Mouse (Mus musculus): ENCODE measurements around the gene Sfxn3. TPM values are rescaled to one million over a fixed set of nuclear protein-coding genes. Genes with fewer than 3 reads are reported as not detected.

Sfxn3 gene
- total and polyA plus RNA-seq, 3 experiments, result 5.0 to 10.6 TPM; not detected in 1

- Histone ChIP-seq H3K27ac (ENCODE audit: control insufficient read depth, low read depth, low read length) (no peak overlapping the region), H3K27me3 (ENCODE audit: control insufficient read depth in 1 of 2, insufficient read depth in 2 of 2, low read length in 2 of 2) (no peaks in the 10 kb centered on the region), H3K9me3 (replicated peaks; ENCODE audit: insufficient read depth, low read length) (no peaks in the 10 kb centered on the region), H3K9ac (ENCODE audit: control insufficient read depth, low read depth, low read length, poor library complexity, severe bottlenecking) (no peak overlapping the region), H3K36me3 (ENCODE audit: control insufficient read depth in 1 of 2, insufficient read depth in 2 of 2, low read length in 2 of 2) (peaks cover 0 to 2% of the 10 kb centered on the region in 2 experiments; a peak in 1 of 4 replicates), H3K4me1 (ENCODE audit: control insufficient read depth in 1 of 2, insufficient read depth in 2 of 2, low read length in 2 of 2) (peaks cover 0 to 4% of the 10 kb centered on the region in 2 experiments; a peak in 1 of 4 replicates), H3K4me3 (ENCODE audit: control insufficient read depth in 1 of 2, insufficient read depth in 1 of 2, low read depth in 2 of 2, low read length in 2 of 2) (no peak overlapping the region), H3K79me2 (ENCODE audit: control insufficient read depth, insufficient read depth, low read length, poor library complexity) (no peaks in the 10 kb centered on the region)
- DNase-seq (ENCODE audit: low read depth, low spot score), result no peak
- no peak for TF ChIP-seq ZKSCAN1 (IDR thresholded peaks at IDR 0.05; ENCODE audit: low read depth, low read length)
These were observed 21.2 kb upstream of the Sfxn3 start for GRCm38 (mm10) chr19:45025937-45026568.

- Histone ChIP-seq H3K27me3 (ENCODE audit: control insufficient read depth in 1 of 2, insufficient read depth in 2 of 2, low read length in 2 of 2) (no peaks in the 10 kb centered on the region), H3K79me2 (ENCODE audit: control insufficient read depth, insufficient read depth, low read length, poor library complexity) (no peaks in the 10 kb centered on the region), H3K27ac (ENCODE audit: control insufficient read depth, low read depth, low read length) (no peak overlapping the region), H3K9me3 (replicated peaks; ENCODE audit: insufficient read depth, low read length) (no peaks in the 10 kb centered on the region), H3K4me1 (ENCODE audit: control insufficient read depth in 1 of 2, insufficient read depth in 2 of 2, low read length in 2 of 2) (peaks cover 2 to 12% of the 10 kb centered on the region in 2 experiments; a peak in 3 of 4 replicates), H3K4me3 (ENCODE audit: control insufficient read depth in 1 of 2, insufficient read depth in 1 of 2, low read depth in 2 of 2, low read length in 2 of 2) (no peak overlapping the region), H3K36me3 (ENCODE audit: control insufficient read depth in 1 of 2, insufficient read depth in 2 of 2, low read length in 2 of 2) (peaks cover 0 to 5% of the 10 kb centered on the region in 2 experiments; a peak in 2 of 4 replicates), H3K9ac (ENCODE audit: control insufficient read depth, low read depth, low read length, poor library complexity, severe bottlenecking) (no peak overlapping the region)
- DNase-seq (ENCODE audit: low read depth, low spot score), result no peak
- TF ChIP-seq NELFE (IDR thresholded peaks at IDR 0.05; ENCODE audit: low read depth, low read length) (no peak), ZMIZ1 (IDR thresholded peaks at IDR 0.05; ENCODE audit: low read depth, low read length) (no peak), RCOR1 (IDR thresholded peaks at IDR 0.05; ENCODE audit: low read depth, low read length) (no peak), KAT2A (conservative IDR thresholded peaks at IDR 0.05; ENCODE audit: low read depth, low read length) (no peak)
These were observed 20.2 kb upstream of the Sfxn3 start for GRCm38 (mm10) chr19:45026958-45027670.

- no peak for DNase-seq (ENCODE audit: low read depth, low spot score)
- Histone ChIP-seq H3K36me3 (ENCODE audit: control insufficient read depth in 1 of 2, insufficient read depth in 2 of 2, low read length in 2 of 2) (peaks cover 0 to 10% of the 10 kb centered on the region in 2 experiments; a peak in 2 of 4 replicates), H3K79me2 (ENCODE audit: control insufficient read depth, insufficient read depth, low read length, poor library complexity) (no peaks in the 10 kb centered on the region), H3K9me3 (replicated peaks; ENCODE audit: insufficient read depth, low read length) (no peaks in the 10 kb centered on the region), H3K27ac (ENCODE audit: control insufficient read depth, low read depth, low read length) (no peak overlapping the region), H3K4me3 (ENCODE audit: control insufficient read depth in 1 of 2, insufficient read depth in 1 of 2, low read depth in 2 of 2, low read length in 2 of 2) (no peak overlapping the region), H3K27me3 (ENCODE audit: control insufficient read depth in 1 of 2, insufficient read depth in 2 of 2, low read length in 2 of 2) (no peaks in the 10 kb centered on the region), H3K9ac (ENCODE audit: control insufficient read depth, low read depth, low read length, poor library complexity, severe bottlenecking) (no peak overlapping the region), H3K4me1 (ENCODE audit: control insufficient read depth in 1 of 2, insufficient read depth in 2 of 2, low read length in 2 of 2) (peaks cover 8 to 19% of the 10 kb centered on the region in 2 experiments)
- TF ChIP-seq MAX (IDR thresholded peaks at IDR 0.05; ENCODE audit: low read length) (no peak), TAL1 (IDR thresholded peaks at IDR 0.05; ENCODE audit: low read length) (no peak), ZC3H11A (IDR thresholded peaks at IDR 0.05; ENCODE audit: low read depth, low read length) (no peak), MAFK (IDR thresholded peaks at IDR 0.05; ENCODE audit: borderline replicate concordance, low read depth, low read length) (no peak), MEF2A (IDR thresholded peaks at IDR 0.05; ENCODE audit: extremely low read depth, insufficient replicate concordance, low read depth, low read length, poor library complexity, severe bottlenecking) (no peak), SIN3A (IDR thresholded peaks at IDR 0.05; ENCODE audit: low read length) (no peak), TCF12 (IDR thresholded peaks at IDR 0.05; ENCODE audit: low read depth, low read length) (no peak), ZKSCAN1 (IDR thresholded peaks at IDR 0.05; ENCODE audit: low read depth, low read length) (no peak), TBP (IDR thresholded peaks at IDR 0.05; ENCODE audit: low read depth, low read length) (no peak), NRF1 (IDR thresholded peaks at IDR 0.05; ENCODE audit: insufficient read depth, low read depth, low read length, poor library complexity, severe bottlenecking) (no peak), USF1 (IDR thresholded peaks at IDR 0.05; ENCODE audit: low read depth, low read length) (no peak), CTCF (IDR thresholded peaks at IDR 0.05 in 2 of 3, conservative IDR thresholded peaks at IDR 0.05 in 1 of 3; ENCODE audit: control insufficient read depth in 1 of 3, insufficient read depth in 1 of 3, low read depth in 2 of 3, low read length in 3 of 3, poor library complexity in 1 of 3, severe bottlenecking in 1 of 3) (no peak), MYB (IDR thresholded peaks at IDR 0.05; ENCODE audit: low read depth, low read length) (no peak), ETS1 (IDR thresholded peaks at IDR 0.05; ENCODE audit: low read depth, low read length) (no peak), POLR2A (IDR thresholded peaks at IDR 0.05; ENCODE audit: control insufficient read depth in 1 of 2, insufficient read depth in 1 of 2, low read depth in 1 of 2, low read length in 2 of 2, poor library complexity in 1 of 2) (no peak), USF2 (IDR thresholded peaks at IDR 0.05; ENCODE audit: borderline replicate concordance in 1 of 2, insufficient read depth in 1 of 2, low read depth in 1 of 2, low read length in 2 of 2) (no peak), BHLHE40 (IDR thresholded peaks at IDR 0.05; ENCODE audit: borderline replicate concordance, low read depth, low read length) (no peak), CHD2 (IDR thresholded peaks at IDR 0.05; ENCODE audit: low read length) (no peak), EP300 (IDR thresholded peaks at IDR 0.05; ENCODE audit: low read depth in 1 of 2, low read length in 2 of 2) (no peak), NELFE (IDR thresholded peaks at IDR 0.05; ENCODE audit: low read depth, low read length) (no peak)
These were observed 19.5 kb upstream of the Sfxn3 start for GRCm38 (mm10) chr19:45027848-45028247.

Data from MEL (cell line).